Mouse (Mus musculus) retina, adult 2 months (tissue): ENCODE results near the gene Hist1h1c.
"Not testable (repeated sequence)": the region's sequence is repeated elsewhere in the genome, so short reads cannot be mapped to it uniquely, and the experiment has no call there.

ENCODE experiments used
- DNase-seq: peaks from one replicate; pipeline ENCODE4 v3.0.0-alpha.2; 2012; ENCODE audit warnings: low read depth, low spot score

Hist1h1c gene

GRCm38 (mm10) chr13:23760972-23761864 lies 22.6 kb downstream of the Hist1h1c start, which contains the start of gene Hist1h4a:
Gene Hist1h4a (minus strand): TSS chr13:23761230.
- peak; percentile 98 for DNase-seq

GRCm38 (mm10) chr13:23761871-23762821 lies 23.5 kb downstream of the Hist1h1c start, which contains the start of gene Hist1h3a:
Gene Hist1h3a (minus strand): TSS chr13:23762386.
- peak; percentile 71 for DNase-seq

- DNase-seq = no peak
Observed at GRCm38 (mm10) chr13:23763242-23763585, 24.6 kb downstream of the Hist1h1c start.

GRCm38 (mm10) chr13:23763586-23764323 lies 25.1 kb downstream of the Hist1h1c start, which contains the start of gene Hist1h1a:
Gene Hist1h1a (plus strand): TSS chr13:23763666.
- DNase-seq = peak; percentile 75

GRCm38 (mm10) chr13:23764324-23765171 lies 25.9 kb downstream of the Hist1h1c start:
- DNase-seq = no peak

GRCm38 (mm10) chr13:23765172-23765513 lies 26.5 kb downstream of the Hist1h1c start:
- DNase-seq = no peak

GRCm38 (mm10) chr13:23766772-23767171 lies 28.2 kb downstream of the Hist1h1c start:
- no peak for DNase-seq

- DNase-seq = no peak
Observed at GRCm38 (mm10) chr13:23768834-23769397, 30.3 kb downstream of the Hist1h1c start.

- DNase-seq = not testable (repeated sequence)
Observed at GRCm38 (mm10) chr13:23769613-23770012, 31.0 kb downstream of the Hist1h1c start, which contains the start of gene Trim38. Gene Trim38 (plus strand): TSS chr13:23769913.

- DNase-seq = no peak
Observed at GRCm38 (mm10) chr13:23772561-23773313, 34.1 kb downstream of the Hist1h1c start.

- no peak for DNase-seq
Observed at GRCm38 (mm10) chr13:23778339-23778738, 39.7 kb downstream of the Hist1h1c start.

GRCm38 (mm10) chr13:23779025-23779424 lies 40.4 kb downstream of the Hist1h1c start:
- no peak for DNase-seq
